Mouse (Mus musculus): ENCODE measurements around the gene Sdk1.

DNA sequence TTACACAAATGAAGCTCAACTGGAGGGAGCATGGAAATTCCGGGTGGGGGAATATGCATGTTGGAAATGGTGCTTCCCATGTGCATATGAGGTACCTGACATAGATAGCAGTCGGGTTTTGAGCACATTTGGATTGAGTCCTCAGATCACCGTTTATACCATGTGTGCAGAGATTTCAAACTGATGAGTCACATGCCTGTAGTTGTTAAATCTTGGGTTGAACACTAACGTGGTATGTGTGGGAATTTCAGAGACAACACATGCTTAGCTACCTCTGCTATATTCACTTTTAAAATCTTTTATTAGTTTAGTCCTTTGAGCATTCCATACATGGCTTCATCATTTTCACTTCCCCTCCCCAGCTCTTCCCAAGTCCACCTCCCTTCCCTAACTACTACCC is 71.0 kb downstream of the Sdk1 start:
- no peak for TF ChIP-seq GATA1 (IDR thresholded peaks at IDR 0.05; ENCODE audit: borderline replicate concordance, low read length)
- TF ChIP-seq FLI1 (IDR thresholded peaks at IDR 0.05; ENCODE audit: low read length): no peak

All from megakaryocyte, embryonic 14.5 days (primary cell).